In the genomic region with DNA sequence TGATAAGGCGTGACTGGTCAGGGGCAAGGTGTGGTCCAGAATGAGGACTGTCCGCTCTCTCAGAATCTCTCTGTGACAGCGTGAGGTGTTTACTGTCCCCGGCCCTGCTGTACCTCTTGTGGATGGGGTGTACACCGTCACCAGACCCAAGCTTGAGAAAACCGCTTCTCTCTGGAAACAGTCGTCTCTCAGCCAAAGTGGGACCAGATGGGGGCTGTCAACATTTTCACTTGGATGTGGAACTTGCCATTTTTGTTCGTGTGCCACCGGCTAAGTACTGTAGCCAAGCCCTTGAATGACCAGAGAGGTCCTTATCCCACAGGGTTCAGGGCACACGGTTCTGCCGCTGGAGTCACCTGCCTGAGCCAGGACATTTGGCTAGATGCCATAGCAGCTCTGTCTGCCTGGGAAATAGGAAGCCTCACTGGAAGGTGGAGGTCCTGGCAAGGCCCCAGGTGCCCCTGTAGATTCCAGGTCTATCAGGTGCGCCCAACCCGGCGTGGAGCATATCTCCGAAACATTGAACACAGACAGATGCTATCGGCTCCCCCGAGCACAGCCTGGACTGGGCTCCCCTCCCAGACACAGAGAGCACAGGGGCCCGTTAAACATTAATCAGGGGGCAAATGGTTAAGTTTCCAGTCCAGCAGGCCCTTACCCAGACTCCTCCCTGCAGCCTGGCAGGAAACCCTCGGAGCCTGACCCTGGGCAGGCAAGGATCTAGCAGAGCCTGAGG, we compare ENCODE assay signal across 12 mouse cellular contexts. TPM values are rescaled to one million over a fixed set of nuclear protein-coding genes. Genes with fewer than 3 reads are reported as not detected.
A peak's percentile ranks its signal among the peaks of the same experiment; 100 is the strongest.
DNase-seq lines count a peak whose midpoint lies in the region; ATAC-seq and TF ChIP-seq lines count a peak whose summit lies in the region.
"Had no signal": no experiment of that assay in that cellular context is flagged by ENCODE, and none has a peak within 500 bp of the region (broad histone marks: within the 10 kb centered on the region; RNA-seq: fewer than 3 reads in every experiment).

No protein-coding gene starts in this region.

- WGBS in forebrain, embryonic 15.5 days, result 74% methylated on average over 19 of the region's 19 CpGs
- WGBS in forebrain, embryonic 13.5 days, result 76% methylated on average over 19 of the region's 19 CpGs
- WGBS in limb, embryonic 10.5 days, result 83% methylated on average over 19 of the region's 19 CpGs
- 25% methylated on average over 19 of the region's 19 CpGs for WGBS in small intestine, adult 2 months
- WGBS in midbrain, embryonic 10.5 days, result 84% methylated on average over 19 of the region's 19 CpGs

- peak overlapping the region; percentile 43; the same call in 1 of the 2 replicates for H3K27ac ChIP-seq in forebrain, embryonic 15.5 days (replicated peaks)
- no peak overlapping the region for H3K27ac ChIP-seq in forebrain, embryonic 13.5 days
- H3K27ac ChIP-seq in limb, embryonic 10.5 days, result peak overlapping the region; percentile 46; the same call in 1 of the 2 replicates
- peak overlapping the region; percentile 44; the same call in 1 of the 2 replicates for H3K27ac ChIP-seq in small intestine, adult 2 months (ENCODE audit: insufficient read depth, low read depth, low read length)
- no peak overlapping the region for H3K27ac ChIP-seq in midbrain, embryonic 10.5 days (replicated peaks)
- H3K27ac ChIP-seq: embryonic facial prominence, embryonic 12.5 days; lung, embryonic 15.5 days had no signal

- no peak for TF ChIP-seq CTCF in small intestine, adult 2 months (IDR thresholded peaks at IDR 0.05; ENCODE audit: extremely low read depth, insufficient read length, insufficient replicate concordance, low read depth, low read length)

- no peaks in the 10 kb centered on the region for H3K36me3 ChIP-seq in forebrain, embryonic 15.5 days
- H3K36me3 ChIP-seq in forebrain, embryonic 13.5 days (ENCODE audit: poor library complexity, severe bottlenecking), result no peaks in the 10 kb centered on the region
- no peaks in the 10 kb centered on the region for H3K36me3 ChIP-seq in limb, embryonic 10.5 days
- H3K36me3 ChIP-seq in small intestine, adult 2 months (ENCODE audit: control insufficient read depth, insufficient read depth, low read length), result no peaks in the 10 kb centered on the region
- no peaks in the 10 kb centered on the region for H3K36me3 ChIP-seq in midbrain, embryonic 10.5 days
- H3K36me3 ChIP-seq: embryonic facial prominence, embryonic 12.5 days; lung, embryonic 15.5 days had no signal

- no peak overlapping the region for H3K9ac ChIP-seq in forebrain, embryonic 15.5 days (replicated peaks)
- no peak overlapping the region for H3K9ac ChIP-seq in forebrain, embryonic 13.5 days
- H3K9ac ChIP-seq: embryonic facial prominence, embryonic 12.5 days; lung, embryonic 15.5 days had no signal

- 0 out of 2 replicates have a peak, but pooled peaks cover 2% of the 10 kb centered on the region for H3K27me3 ChIP-seq in forebrain, embryonic 15.5 days
- H3K27me3 ChIP-seq in forebrain, embryonic 13.5 days, result peaks cover 12% of the 10 kb centered on the region; the same call in 1 of the 2 replicates
- peaks cover 49% of the 10 kb centered on the region; the same call in 1 of the 2 replicates for H3K27me3 ChIP-seq in limb, embryonic 10.5 days (ENCODE audit: low read depth, poor library complexity, severe bottlenecking)
- H3K27me3 ChIP-seq in small intestine, adult 2 months (ENCODE audit: control insufficient read depth, insufficient read depth, low read length), result no peaks in the 10 kb centered on the region
- H3K27me3 ChIP-seq in midbrain, embryonic 10.5 days (ENCODE audit: low read depth, poor library complexity, severe bottlenecking), result peaks cover 33% of the 10 kb centered on the region
- H3K27me3 ChIP-seq: lung, embryonic 15.5 days had no signal

- DNase-seq in kidney, adult 18-20 months, result peak; percentile 83
- no peak for DNase-seq in limb, embryonic 10.5 days (ENCODE audit: low spot score)
- no peak for DNase-seq in gastrocnemius, adult 8-10 months (ENCODE audit: low spot score in 2 of 2)
- DNase-seq in midbrain, embryonic 10.5 days (ENCODE audit: low spot score), result no peak

- no peak for TF ChIP-seq POLR2A in small intestine, adult 2 months (IDR thresholded peaks at IDR 0.05; ENCODE audit: low read depth, low read length)

- H3K4me1 ChIP-seq in forebrain, embryonic 15.5 days, result peaks cover 16% of the 10 kb centered on the region
- no peaks in the 10 kb centered on the region for H3K4me1 ChIP-seq in forebrain, embryonic 13.5 days
- peaks cover 12% of the 10 kb centered on the region for H3K4me1 ChIP-seq in limb, embryonic 10.5 days
- peaks cover 27% of the 10 kb centered on the region for H3K4me1 ChIP-seq in small intestine, adult 2 months (ENCODE audit: control insufficient read depth, insufficient read depth, insufficient read length, low read length)
- 0 out of 2 replicates have a peak, but pooled peaks cover 2% of the 10 kb centered on the region for H3K4me1 ChIP-seq in midbrain, embryonic 10.5 days
- H3K4me1 ChIP-seq: embryonic facial prominence, embryonic 12.5 days had no signal

- no peaks in the 10 kb centered on the region for H3K9me3 ChIP-seq in forebrain, embryonic 15.5 days
- H3K9me3 ChIP-seq in forebrain, embryonic 13.5 days (replicated peaks), result no peaks in the 10 kb centered on the region
- H3K9me3 ChIP-seq in limb, embryonic 10.5 days (replicated peaks), result no peaks in the 10 kb centered on the region
- H3K9me3 ChIP-seq in midbrain, embryonic 10.5 days (replicated peaks), result no peaks in the 10 kb centered on the region
- H3K9me3 ChIP-seq: embryonic facial prominence, embryonic 12.5 days; lung, embryonic 15.5 days had no signal

- H3K4me2 ChIP-seq in forebrain, embryonic 15.5 days (replicated peaks), result no peak overlapping the region
- no peak overlapping the region for H3K4me2 ChIP-seq in forebrain, embryonic 13.5 days
- H3K4me2 ChIP-seq: embryonic facial prominence, embryonic 12.5 days; lung, embryonic 15.5 days had no signal

- ATAC-seq in forebrain, embryonic 15.5 days (replicated peaks), result 0 out of 2 replicates have a peak, but pooled peaks have one; percentile 35
- ATAC-seq in forebrain, embryonic 13.5 days, result no peak
- ATAC-seq in megakaryocyte, adult 5-6 weeks (ENCODE audit: poor library complexity, severe bottlenecking), result no peak

- H3K4me3 ChIP-seq in forebrain, embryonic 15.5 days, result no peak overlapping the region
- no peak overlapping the region for H3K4me3 ChIP-seq in forebrain, embryonic 13.5 days
- H3K4me3 ChIP-seq in limb, embryonic 10.5 days, result no peak overlapping the region
- H3K4me3 ChIP-seq in small intestine, adult 2 months (ENCODE audit: low read depth, low read length), result 0 out of 2 replicates have a peak overlapping the region, but pooled peaks have one; percentile 5
- H3K4me3 ChIP-seq in midbrain, embryonic 10.5 days, result no peak overlapping the region
- H3K4me3 ChIP-seq: embryonic facial prominence, embryonic 12.5 days; lung, embryonic 15.5 days had no signal

RNA-seq across cellular contexts. Expression of gene Wnt9b, which starts 14.4 kb away (rescaled TPM):
- polyA plus RNA-seq in forebrain, embryonic 15.5 days (2015; fragmentation: Nextera tagmentation; extraction: Ambion mirVana), result 0.10 and 0.29 TPM in 2 replicates
- polyA plus RNA-seq in forebrain, embryonic 13.5 days (2015; fragmentation: Nextera tagmentation; extraction: Ambion mirVana), result 0.10 and 0.14 TPM in 2 replicates
- polyA plus RNA-seq in limb, embryonic 10.5 days (2016; fragmentation: Nextera tagmentation; extraction: Ambion mirVana), result 1.1 and 1.2 TPM in 2 replicates
- 0.04 and 0.10 TPM in 2 replicates for polyA plus RNA-seq in small intestine, adult 2 months (2012; rRNA removed)
- total RNA-seq in gastrocnemius, adult 8-10 months (2022), result under 1 TPM in 1 of 4 experiments, not detected in 3; 0.19 TPM
- not detected in 2 replicates for total RNA-seq in megakaryocyte, adult 5-6 weeks (2015)
- not detected in 2 replicates for total RNA-seq in megakaryocyte, adult 5-6 weeks (2017)
- 0.43 and 0.73 TPM in 2 replicates for polyA plus RNA-seq in midbrain, embryonic 10.5 days (2016; fragmentation: Nextera tagmentation; extraction: Ambion mirVana)
- total RNA-seq: hematopoietic stem cell, adult 5-6 weeks had no signal

RNA-seq across cellular contexts. Expression of gene Gosr2, which starts 37.5 kb away (rescaled TPM):
- 103 TPM in 2 replicates for polyA plus RNA-seq in forebrain, embryonic 15.5 days (2015; fragmentation: Nextera tagmentation; extraction: Ambion mirVana)
- polyA plus RNA-seq in forebrain, embryonic 13.5 days (2015; fragmentation: Nextera tagmentation; extraction: Ambion mirVana), result 90.9 and 99.5 TPM in 2 replicates
- polyA plus RNA-seq in limb, embryonic 10.5 days (2016; fragmentation: Nextera tagmentation; extraction: Ambion mirVana), result 94.5 and 108 TPM in 2 replicates
- 40.3 and 63.8 TPM in 2 replicates for polyA plus RNA-seq in small intestine, adult 2 months (2012; rRNA removed)
- 10 to 100 TPM; 36.4 to 47.4 (median 42.7) TPM for total RNA-seq in gastrocnemius, adult 8-10 months (2022)
- 45.8 and 46.8 TPM in 2 replicates for total RNA-seq in megakaryocyte, adult 5-6 weeks (2015)
- total RNA-seq in megakaryocyte, adult 5-6 weeks (2017), result 45.5 and 51.8 TPM in 2 replicates
- polyA plus RNA-seq in midbrain, embryonic 10.5 days (2016; fragmentation: Nextera tagmentation; extraction: Ambion mirVana), result 95.6 and 105 TPM in 2 replicates

RNA-seq across cellular contexts. Expression of gene Wnt3, which starts 38.7 kb away (rescaled TPM):
- polyA plus RNA-seq in forebrain, embryonic 15.5 days (2015; fragmentation: Nextera tagmentation; extraction: Ambion mirVana), result 4.2 and 5.3 TPM in 2 replicates
- polyA plus RNA-seq in forebrain, embryonic 13.5 days (2015; fragmentation: Nextera tagmentation; extraction: Ambion mirVana), result 6.5 TPM in 2 replicates
- polyA plus RNA-seq in limb, embryonic 10.5 days (2016; fragmentation: Nextera tagmentation; extraction: Ambion mirVana), result 5.3 and 5.8 TPM in 2 replicates
- 1.1 and 4.8 TPM in 2 replicates for polyA plus RNA-seq in small intestine, adult 2 months (2012; rRNA removed)
- under 1 TPM in 2 of 4 experiments, not detected in 2; 0.07 to 0.09 TPM for total RNA-seq in gastrocnemius, adult 8-10 months (2022)
- total RNA-seq in megakaryocyte, adult 5-6 weeks (2015), result not detected in 2 replicates
- total RNA-seq in megakaryocyte, adult 5-6 weeks (2017), result not detected in 2 replicates
- polyA plus RNA-seq in midbrain, embryonic 10.5 days (2016; fragmentation: Nextera tagmentation; extraction: Ambion mirVana), result 9.8 and 10.8 TPM in 2 replicates
- total RNA-seq: heart, adult 8-10 months; hematopoietic stem cell, adult 5-6 weeks had no signal

Comparison
In these comparisons a context has a peak if more than half of its experiments do, and no peak if none do; other contexts are left out.
1. H3K27ac ChIP-seq: peak in forebrain, embryonic 15.5 days (single experiment), limb, embryonic 10.5 days (single experiment) and small intestine, adult 2 months (single experiment); none in forebrain, embryonic 13.5 days (single experiment) and midbrain, embryonic 10.5 days (single experiment).